Mouse (Mus musculus) ES-Bruce4 (cell line): ENCODE measurements around the gene Gm9602.
"Not testable (repeated sequence)": the region's sequence is repeated elsewhere in the genome, so short reads cannot be mapped to it uniquely, and the experiment has no call there.

Source experiments
- CTCF ChIP-seq: IDR thresholded peaks from one replicate; pipeline ENCODE4 v1.8.1; 2011; ENCODE audit warnings: low read depth, low read length
- POLR2A ChIP-seq: IDR thresholded peaks from one replicate; pipeline ENCODE4 v1.8.1; 2011; ENCODE audit warnings: low read length; ENCODE audit not compliant: insufficient read depth

- not testable (repeated sequence) for TF ChIP-seq POLR2A, CTCF
These were observed at the start of gene Gm9602 for GRCm38 (mm10) chr14:4776037-4776436.
